ENCODE assay signal across 1 mouse cellular context in the genomic region with DNA sequence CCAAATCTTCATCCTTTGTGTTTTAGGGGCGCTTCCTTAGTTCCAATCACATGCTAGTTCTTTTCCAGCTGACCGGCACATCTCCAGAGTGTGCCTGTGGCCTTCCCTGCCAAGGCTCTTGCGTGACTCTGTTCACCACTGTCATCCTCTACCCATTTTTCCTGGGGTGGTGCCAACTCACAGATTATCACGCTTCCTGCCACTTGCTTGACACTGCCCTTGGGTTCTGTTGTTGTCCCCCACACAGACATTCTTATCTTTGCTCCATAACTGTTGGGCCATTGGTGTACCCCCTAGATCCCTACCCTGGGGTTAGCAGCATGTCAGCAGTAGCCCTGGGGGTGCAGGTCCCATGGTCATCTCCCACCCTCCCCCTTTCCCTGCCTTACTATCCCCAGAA.
A peak's percentile ranks its signal among the peaks of the same experiment; 100 is the strongest.
TF ChIP-seq lines count a peak whose summit lies in the region.

No protein-coding gene starts in this region.

TF ChIP-seq in MEL, 35 proteins besides CTCF, POLR2A, EP300 and RAD21:
- TF ChIP-seq MXI1 (IDR thresholded peaks at IDR 0.05; ENCODE audit: low read depth, low read length), result 0 out of 2 replicates have a peak, but pooled peaks have one; percentile 20
- no peak for TF ChIP-seq ZMIZ1 (IDR thresholded peaks at IDR 0.05; ENCODE audit: low read depth, low read length)
- TF ChIP-seq RCOR1 (IDR thresholded peaks at IDR 0.05; ENCODE audit: low read depth, low read length), result peak; percentile 55; the same call in 1 of the 2 replicates
- no peak for TF ChIP-seq MAZ (IDR thresholded peaks at IDR 0.05; ENCODE audit: low read depth, low read length)
- TF ChIP-seq HCFC1 (IDR thresholded peaks at IDR 0.05; ENCODE audit: low read depth, low read length), result 0 out of 2 replicates have a peak, but pooled peaks have one; percentile 14
- 0 out of 2 replicates have a peak, but pooled peaks have one; percentile 36 for TF ChIP-seq MYC (IDR thresholded peaks at IDR 0.05; ENCODE audit: low read depth, low read length)
- TF ChIP-seq TBP (IDR thresholded peaks at IDR 0.05; ENCODE audit: low read depth, low read length), result no peak
- TF ChIP-seq UBTF (IDR thresholded peaks at IDR 0.05; ENCODE audit: borderline replicate concordance, insufficient read depth, low read depth, low read length), result no peak
- TF ChIP-seq GATA1 (IDR thresholded peaks at IDR 0.05; ENCODE audit: low read depth, low read length), result peak; percentile 72; the same call in 1 of the 2 replicates
- TF ChIP-seq JUND (IDR thresholded peaks at IDR 0.05; ENCODE audit: low read depth, low read length), result no peak
- TF ChIP-seq SIN3A (IDR thresholded peaks at IDR 0.05; ENCODE audit: low read length), result peak; percentile 45; the same call in 1 of the 2 replicates
- 0 out of 2 replicates have a peak, but pooled peaks have one; percentile 46 for TF ChIP-seq MYB (IDR thresholded peaks at IDR 0.05; ENCODE audit: low read depth, low read length)
- TF ChIP-seq ZNF384 (IDR thresholded peaks at IDR 0.05; ENCODE audit: low read depth, low read length), result no peak
- no peak for TF ChIP-seq CHD2 (IDR thresholded peaks at IDR 0.05; ENCODE audit: low read length)
- TF ChIP-seq NRF1 (IDR thresholded peaks at IDR 0.05; ENCODE audit: insufficient read depth, low read depth, low read length, poor library complexity, severe bottlenecking), result no peak
- TF ChIP-seq TAL1 (IDR thresholded peaks at IDR 0.05; ENCODE audit: low read length), result peak; percentile 33
- TF ChIP-seq USF1 (IDR thresholded peaks at IDR 0.05; ENCODE audit: low read depth, low read length), result no peak
- TF ChIP-seq TCF12 (IDR thresholded peaks at IDR 0.05; ENCODE audit: low read depth, low read length), result peak; percentile 54
- TF ChIP-seq ETS1 (IDR thresholded peaks at IDR 0.05; ENCODE audit: low read depth, low read length), result 0 out of 2 replicates have a peak, but pooled peaks have one; percentile 47
- no peak for TF ChIP-seq MAFK (IDR thresholded peaks at IDR 0.05; ENCODE audit: borderline replicate concordance, low read depth, low read length)
- no peak for TF ChIP-seq ELF1 (IDR thresholded peaks at IDR 0.05; ENCODE audit: low read depth, low read length)
- no peak for TF ChIP-seq GABPA (IDR thresholded peaks at IDR 0.05; ENCODE audit: low read depth, low read length)
- TF ChIP-seq KAT2A (conservative IDR thresholded peaks at IDR 0.05; ENCODE audit: low read depth, low read length), result no peak; the same call in 1 of the 2 replicates
